Mouse (Mus musculus): ENCODE data around the gene Ap1g2.

DNA sequence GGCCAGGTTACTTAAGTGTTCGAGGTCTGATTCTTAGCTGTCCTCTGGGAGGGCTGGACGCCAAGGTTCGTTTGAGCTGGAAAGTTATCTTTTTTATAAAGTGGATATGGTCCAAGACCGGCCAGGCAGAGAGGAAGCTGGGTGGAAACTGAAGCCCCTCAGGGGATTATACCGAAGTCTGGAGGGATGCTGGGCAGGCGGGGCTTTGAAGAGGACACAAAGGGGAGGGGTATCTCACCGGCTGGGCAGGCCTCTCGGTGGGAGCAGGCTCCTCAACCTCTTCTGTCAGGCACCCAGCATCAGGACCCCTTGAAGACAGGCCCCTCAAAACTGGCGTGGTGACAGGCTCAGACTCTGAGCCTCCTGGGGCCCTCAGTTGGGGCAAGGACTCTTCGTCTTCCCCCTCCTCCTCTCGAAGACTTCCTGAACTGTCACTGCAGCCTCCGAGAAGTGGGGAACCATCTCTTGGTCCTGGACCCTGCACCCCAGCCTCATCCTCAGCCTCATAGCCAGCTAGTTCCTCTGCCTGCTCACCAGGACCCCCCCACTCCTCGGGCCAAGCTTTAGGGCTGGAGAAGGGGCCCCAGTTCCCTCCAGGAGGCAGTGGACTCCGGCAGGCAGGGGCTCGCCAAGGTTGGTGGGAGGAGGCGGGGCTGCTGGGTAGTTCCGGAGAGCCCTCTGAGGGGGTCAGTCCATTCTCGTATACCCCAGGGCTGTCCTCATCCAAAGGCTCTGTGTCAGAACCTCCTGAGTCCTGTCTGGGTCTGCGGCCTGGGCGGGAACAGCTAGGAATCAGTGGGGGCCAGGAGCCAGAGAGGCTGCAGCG, 2.9 kb upstream of the Ap1g2 start:
- TF ChIP-seq CTCF (IDR thresholded peaks at IDR 0.05; ENCODE audit: control insufficient read depth, insufficient read depth, low read length) (no peak), POLR2A (IDR thresholded peaks at IDR 0.05; ENCODE audit: borderline replicate concordance, control insufficient read depth, low read depth, low read length) (no peak)

Data from bone marrow, adult 2 months (tissue).